Mouse (Mus musculus): ENCODE measurements around the gene Slc26a11. TPM values are rescaled to one million over a fixed set of nuclear protein-coding genes. Genes with fewer than 3 reads are reported as not detected.

Slc26a11 gene
- polyA plus RNA-seq, 1 experiment = 1.5 TPM

- Histone ChIP-seq H3K27me3 (ENCODE audit: control insufficient read depth, insufficient read depth, insufficient read length) (peaks cover 14% of the 10 kb centered on the region), H3K4me2 (ENCODE audit: low read depth) (no peak overlapping the region), H3ac (ENCODE audit: control insufficient read depth, insufficient read length) (no peak overlapping the region), H3K79me2 (ENCODE audit: control insufficient read depth, insufficient read depth) (no peaks in the 10 kb centered on the region), H3K4me3 (no peak overlapping the region), H3K36me3 (ENCODE audit: control insufficient read depth, insufficient read depth) (no peaks in the 10 kb centered on the region)
- TF ChIP-seq POLR2AphosphoS2 (IDR thresholded peaks at IDR 0.05; ENCODE audit: insufficient read length, low read depth) (no peak), POLR2A (IDR thresholded peaks at IDR 0.05; ENCODE audit: insufficient read length, low read depth) (no peak), TCF3 (IDR thresholded peaks at IDR 0.05; ENCODE audit: insufficient read length, low read depth) (no peak), MAX (IDR thresholded peaks at IDR 0.05; ENCODE audit: low read depth) (no peak), E2F4 (IDR thresholded peaks at IDR 0.05; ENCODE audit: insufficient read depth) (no peak), USF1 (IDR thresholded peaks at IDR 0.05; ENCODE audit: low read depth) (no peak), MYOG (IDR thresholded peaks at IDR 0.05; ENCODE audit: control insufficient read depth in 1 of 3, insufficient read depth in 1 of 3, insufficient read length in 2 of 3, low read depth in 2 of 3) (no peak), MYOD1 (IDR thresholded peaks at IDR 0.05; ENCODE audit: control insufficient read depth in 1 of 3, insufficient read length in 2 of 3, low read depth in 2 of 3) (no peak), CEBPB (IDR thresholded peaks at IDR 0.05; ENCODE audit: insufficient read depth, poor library complexity, severe bottlenecking) (no peak), TCF12 (IDR thresholded peaks at IDR 0.05; ENCODE audit: insufficient read depth, poor library complexity, severe bottlenecking) (no peak), SRF (IDR thresholded peaks at IDR 0.05; ENCODE audit: control insufficient read depth, insufficient read length, low read depth) (no peak), REST (IDR thresholded peaks at IDR 0.05; ENCODE audit: insufficient read depth, insufficient read length) (no peak)
These were observed 1.4 kb upstream of the Slc26a11 start for GRCm38 (mm10) chr11:119353946-119354345.

- TF ChIP-seq TCF3 (IDR thresholded peaks at IDR 0.05; ENCODE audit: insufficient read length, low read depth) (no peak), MAX (IDR thresholded peaks at IDR 0.05; ENCODE audit: low read depth) (no peak), E2F4 (IDR thresholded peaks at IDR 0.05; ENCODE audit: insufficient read depth) (no peak), USF1 (IDR thresholded peaks at IDR 0.05; ENCODE audit: low read depth) (no peak), TCF12 (IDR thresholded peaks at IDR 0.05; ENCODE audit: insufficient read depth, poor library complexity, severe bottlenecking) (no peak), CEBPB (IDR thresholded peaks at IDR 0.05; ENCODE audit: insufficient read depth, poor library complexity, severe bottlenecking) (no peak), MYOD1 (IDR thresholded peaks at IDR 0.05; ENCODE audit: control insufficient read depth in 1 of 3, insufficient read length in 2 of 3, low read depth in 2 of 3) (peak in 1 of 3 experiments; percentile 40), SRF (IDR thresholded peaks at IDR 0.05; ENCODE audit: control insufficient read depth, insufficient read length, low read depth) (peak; percentile 6), MYOG (IDR thresholded peaks at IDR 0.05; ENCODE audit: control insufficient read depth in 1 of 3, insufficient read depth in 1 of 3, insufficient read length in 2 of 3, low read depth in 2 of 3) (no peak)
- no peaks in the 10 kb centered on the region for H3K79me2 ChIP-seq (ENCODE audit: control insufficient read depth, insufficient read depth)
- peak overlapping the region; percentile 96 for H3K4me2 ChIP-seq (ENCODE audit: low read depth)
- H3K36me3 ChIP-seq (ENCODE audit: control insufficient read depth, insufficient read depth) = no peaks in the 10 kb centered on the region
- H3K27me3 ChIP-seq (ENCODE audit: control insufficient read depth, insufficient read depth, insufficient read length) = peaks cover 14% of the 10 kb centered on the region
- peak overlapping the region; percentile 9 for H3ac ChIP-seq (ENCODE audit: control insufficient read depth, insufficient read length)
- H3K4me3 ChIP-seq = peak overlapping the region; percentile 37
These were observed 437 bp upstream of the Slc26a11 start for GRCm38 (mm10) chr11:119354798-119355442.

GRCm38 (mm10) chr11:119359089-119359488 is 3.7 kb downstream of the Slc26a11 start:
- no peak overlapping the region for H3K4me3 ChIP-seq
- H3K36me3 ChIP-seq (ENCODE audit: control insufficient read depth, insufficient read depth) = no peaks in the 10 kb centered on the region
- TF ChIP-seq E2F4 (IDR thresholded peaks at IDR 0.05; ENCODE audit: insufficient read depth) (no peak), MYOG (IDR thresholded peaks at IDR 0.05; ENCODE audit: control insufficient read depth in 1 of 3, insufficient read depth in 1 of 3, insufficient read length in 2 of 3, low read depth in 2 of 3) (no peak), POLR2AphosphoS2 (IDR thresholded peaks at IDR 0.05; ENCODE audit: insufficient read length, low read depth) (no peak), USF1 (IDR thresholded peaks at IDR 0.05; ENCODE audit: low read depth) (no peak), MAX (IDR thresholded peaks at IDR 0.05; ENCODE audit: low read depth) (no peak), TCF3 (IDR thresholded peaks at IDR 0.05; ENCODE audit: insufficient read length, low read depth) (no peak), CEBPB (IDR thresholded peaks at IDR 0.05; ENCODE audit: insufficient read depth, poor library complexity, severe bottlenecking) (no peak), MYOD1 (IDR thresholded peaks at IDR 0.05; ENCODE audit: control insufficient read depth in 1 of 3, insufficient read length in 2 of 3, low read depth in 2 of 3) (no peak), TCF12 (IDR thresholded peaks at IDR 0.05; ENCODE audit: insufficient read depth, poor library complexity, severe bottlenecking) (no peak), REST (IDR thresholded peaks at IDR 0.05; ENCODE audit: insufficient read depth, insufficient read length) (no peak), SRF (IDR thresholded peaks at IDR 0.05; ENCODE audit: control insufficient read depth, insufficient read length, low read depth) (no peak), POLR2A (IDR thresholded peaks at IDR 0.05; ENCODE audit: insufficient read length, low read depth) (no peak)
- H3K79me2 ChIP-seq (ENCODE audit: control insufficient read depth, insufficient read depth) = no peaks in the 10 kb centered on the region
- no peak overlapping the region for H3ac ChIP-seq (ENCODE audit: control insufficient read depth, insufficient read length)
- H3K27me3 ChIP-seq (ENCODE audit: control insufficient read depth, insufficient read depth, insufficient read length) = no peaks in the 10 kb centered on the region
- H3K4me2 ChIP-seq (ENCODE audit: low read depth) = no peak overlapping the region

GRCm38 (mm10) chr11:119362769-119363533 is 7.6 kb downstream of the Slc26a11 start:
- TF ChIP-seq MYOG (IDR thresholded peaks at IDR 0.05; ENCODE audit: control insufficient read depth in 1 of 3, insufficient read depth in 1 of 3, insufficient read length in 2 of 3, low read depth in 2 of 3) (no peak), USF1 (IDR thresholded peaks at IDR 0.05; ENCODE audit: low read depth) (no peak), TCF3 (IDR thresholded peaks at IDR 0.05; ENCODE audit: insufficient read length, low read depth) (no peak), MYOD1 (IDR thresholded peaks at IDR 0.05; ENCODE audit: control insufficient read depth in 1 of 3, insufficient read length in 2 of 3, low read depth in 2 of 3) (no peak), REST (IDR thresholded peaks at IDR 0.05; ENCODE audit: insufficient read depth, insufficient read length) (no peak), E2F4 (IDR thresholded peaks at IDR 0.05; ENCODE audit: insufficient read depth) (no peak), POLR2AphosphoS2 (IDR thresholded peaks at IDR 0.05; ENCODE audit: insufficient read length, low read depth) (no peak), SRF (IDR thresholded peaks at IDR 0.05; ENCODE audit: control insufficient read depth, insufficient read length, low read depth) (no peak), MAX (IDR thresholded peaks at IDR 0.05; ENCODE audit: low read depth) (no peak), TCF12 (IDR thresholded peaks at IDR 0.05; ENCODE audit: insufficient read depth, poor library complexity, severe bottlenecking) (no peak), CEBPB (IDR thresholded peaks at IDR 0.05; ENCODE audit: insufficient read depth, poor library complexity, severe bottlenecking) (no peak), POLR2A (IDR thresholded peaks at IDR 0.05; ENCODE audit: insufficient read length, low read depth) (no peak)
- Histone ChIP-seq H3K36me3 (ENCODE audit: control insufficient read depth, insufficient read depth) (no peaks in the 10 kb centered on the region), H3K79me2 (ENCODE audit: control insufficient read depth, insufficient read depth) (no peaks in the 10 kb centered on the region), H3K4me3 (no peak overlapping the region), H3K4me2 (ENCODE audit: low read depth) (no peak overlapping the region), H3ac (ENCODE audit: control insufficient read depth, insufficient read length) (no peak overlapping the region), H3K27me3 (ENCODE audit: control insufficient read depth, insufficient read depth, insufficient read length) (no peaks in the 10 kb centered on the region)

All from myocyte (in vitro differentiated cells).